Mouse (Mus musculus) ES-Bruce4 (cell line): Measurements from ENCODE around the gene Hgd. TPM values are rescaled to one million over a fixed set of nuclear protein-coding genes. Genes with fewer than 3 reads are reported as not detected.

Experiments
- H3K27ac ChIP-seq: 2 replicates; pipeline ENCODE4 v1.5.1; 2012; ENCODE audit warnings: low read length, inconsistent platforms; ENCODE audit not compliant: insufficient read depth
- H3K27me3 ChIP-seq: 2 replicates; pipeline ENCODE4 v1.6.1; 2012; ENCODE audit warnings: mild to moderate bottlenecking, low read length, inconsistent platforms; ENCODE audit not compliant: control insufficient read depth, poor library complexity, insufficient read depth, severe bottlenecking
- H3K36me3 ChIP-seq: 2 replicates; pipeline ENCODE4 v1.6.1; 2012; ENCODE audit warnings: inconsistent platforms, mild to moderate bottlenecking, low read length, moderate library complexity; ENCODE audit not compliant: control insufficient read depth, poor library complexity, insufficient read depth, severe bottlenecking
- H3K4me1 ChIP-seq: one replicate; pipeline ENCODE4 v1.8.1; 2011; ENCODE audit warnings: low read length; ENCODE audit not compliant: control insufficient read depth, insufficient read depth
- H3K4me3 ChIP-seq: 2 replicates; pipeline ENCODE4 v1.5.1; 2011; ENCODE audit warnings: low read depth, mild to moderate bottlenecking, low read length
- H3K9ac ChIP-seq: 2 replicates; pipeline ENCODE4 v1.6.1; 2012; ENCODE audit warnings: low read depth, mild to moderate bottlenecking, inconsistent platforms; ENCODE audit not compliant: poor library complexity, severe bottlenecking
- H3K9me3 ChIP-seq: replicated peaks from 2 replicates; pipeline ENCODE4 v1.6.1; 2012; ENCODE audit warnings: mild to moderate bottlenecking, low read length, inconsistent platforms; ENCODE audit not compliant: control insufficient read depth, poor library complexity, insufficient read depth, severe bottlenecking
- CTCF ChIP-seq: IDR thresholded peaks from one replicate; pipeline ENCODE4 v1.8.1; 2011; ENCODE audit warnings: low read depth, low read length
- EP300 ChIP-seq: IDR thresholded peaks from 2 replicates; pipeline ENCODE4 v1.6.1; 2011; ENCODE audit warnings: low read depth, low read length; ENCODE audit not compliant: insufficient read depth
- POLR2A ChIP-seq: IDR thresholded peaks from one replicate; pipeline ENCODE4 v1.8.1; 2011; ENCODE audit warnings: low read length; ENCODE audit not compliant: insufficient read depth
- polyA plus RNA-seq: library from polyadenylated mRNA; stranded (reverse); fragments of >200 nt; gene quantifications from 2 replicates; pipeline ENCODE4 v1.2.4, GENCODE M21; 2011; ENCODE audit warnings: low read depth; ENCODE audit not compliant: missing spikeins, insufficient read depth, insufficient read length

The Hgd gene
- polyA plus RNA-seq, 1 experiment: not detected

GRCm38 (mm10) chr16:37622919-37623318 is 43.0 kb downstream of the Hgd start:
- no peaks in the 10 kb centered on the region for H3K4me1 ChIP-seq
- H3K27ac ChIP-seq: no peak overlapping the region
- no peak for TF ChIP-seq CTCF
- no peak for TF ChIP-seq EP300
- no peak for TF ChIP-seq POLR2A
- H3K9ac ChIP-seq: no peak overlapping the region
- no peak overlapping the region for H3K4me3 ChIP-seq
- H3K27me3 ChIP-seq: no peaks in the 10 kb centered on the region
- no peaks in the 10 kb centered on the region for H3K36me3 ChIP-seq
- no peaks in the 10 kb centered on the region; the same call in 1 of the 2 replicates for H3K9me3 ChIP-seq

- no peaks in the 10 kb centered on the region; the same call in 1 of the 2 replicates for H3K9me3 ChIP-seq
- no peaks in the 10 kb centered on the region for H3K27me3 ChIP-seq
- TF ChIP-seq POLR2A: no peak
- TF ChIP-seq CTCF: no peak
- no peak for TF ChIP-seq EP300
- H3K36me3 ChIP-seq: no peaks in the 10 kb centered on the region
- H3K27ac ChIP-seq: no peak overlapping the region
- H3K9ac ChIP-seq: no peak overlapping the region
- H3K4me3 ChIP-seq: no peak overlapping the region
- H3K4me1 ChIP-seq: no peaks in the 10 kb centered on the region
These were observed 46.5 kb downstream of the Hgd start for GRCm38 (mm10) chr16:37626388-37626949.

GRCm38 (mm10) chr16:37628336-37628735 is 48.4 kb downstream of the Hgd start:
- H3K9me3 ChIP-seq: no peaks in the 10 kb centered on the region; the same call in 1 of the 2 replicates
- H3K9ac ChIP-seq: no peak overlapping the region
- H3K4me1 ChIP-seq: no peaks in the 10 kb centered on the region
- H3K4me3 ChIP-seq: no peak overlapping the region
- no peak for TF ChIP-seq POLR2A
- no peak for TF ChIP-seq EP300
- no peak overlapping the region for H3K27ac ChIP-seq
- H3K36me3 ChIP-seq: no peaks in the 10 kb centered on the region
- H3K27me3 ChIP-seq: no peaks in the 10 kb centered on the region; the same call in 1 of the 2 replicates

GRCm38 (mm10) chr16:37629011-37629410 is 49.1 kb downstream of the Hgd start:
- H3K4me1 ChIP-seq: no peaks in the 10 kb centered on the region
- H3K9me3 ChIP-seq: no peaks in the 10 kb centered on the region; the same call in 1 of the 2 replicates
- TF ChIP-seq POLR2A (no peak), CTCF (no peak), EP300 (no peak)
- H3K9ac ChIP-seq: no peak overlapping the region
- H3K27me3 ChIP-seq: no peaks in the 10 kb centered on the region; the same call in 1 of the 2 replicates
- H3K27ac ChIP-seq: no peak overlapping the region
- H3K36me3 ChIP-seq: no peaks in the 10 kb centered on the region
- H3K4me3 ChIP-seq: no peak overlapping the region

GRCm38 (mm10) chr16:37634578-37634977 is 54.6 kb downstream of the Hgd start:
- TF ChIP-seq EP300: no peak
- TF ChIP-seq POLR2A: no peak
- TF ChIP-seq CTCF: no peak
- Histone ChIP-seq H3K27ac (no peak overlapping the region), H3K27me3 (no peaks in the 10 kb centered on the region; the same call in 1 of the 2 replicates), H3K4me1 (no peaks in the 10 kb centered on the region), H3K9me3 (no peaks in the 10 kb centered on the region), H3K9ac (no peak overlapping the region), H3K4me3 (no peak overlapping the region), H3K36me3 (no peaks in the 10 kb centered on the region)

GRCm38 (mm10) chr16:37635095-37635494 is 55.1 kb downstream of the Hgd start:
- no peak for TF ChIP-seq EP300
- no peak for TF ChIP-seq CTCF
- no peaks in the 10 kb centered on the region; the same call in 1 of the 2 replicates for H3K27me3 ChIP-seq
- no peaks in the 10 kb centered on the region for H3K4me1 ChIP-seq
- H3K27ac ChIP-seq: no peak overlapping the region
- H3K36me3 ChIP-seq: no peaks in the 10 kb centered on the region
- no peak overlapping the region for H3K4me3 ChIP-seq
- no peak overlapping the region for H3K9ac ChIP-seq
- H3K9me3 ChIP-seq: no peaks in the 10 kb centered on the region
